Mouse (Mus musculus): ENCODE measurements around the gene Olfr1432. TPM values are rescaled to one million over a fixed set of nuclear protein-coding genes. Genes with fewer than 3 reads are reported as not detected.
"Not testable (repeated sequence)": the region's sequence is repeated elsewhere in the genome, so short reads cannot be mapped to it uniquely, and the experiment has no call there.

The Olfr1432 gene
- polyA plus RNA-seq (2014; fragmentation: Nextera tagmentation; extraction: Ambion mirVana), result not detected in 2 replicates

- not testable (repeated sequence) for H3K27me3 ChIP-seq (ENCODE audit: insufficient read depth, low read length); ATAC-seq (ENCODE audit: insufficient read depth); DNase-seq; H3K4me2 ChIP-seq; H3K9ac ChIP-seq; H3K4me3 ChIP-seq (ENCODE audit: low read depth, low read length); H3K27ac ChIP-seq (ENCODE audit: low read depth); H3K36me3 ChIP-seq (ENCODE audit: insufficient read depth); H3K4me1 ChIP-seq (ENCODE audit: insufficient read depth); H3K9me3 ChIP-seq (ENCODE audit: low read depth, low read length)
Measured at GRCm38 (mm10) chr19:12232496-12232895, at the start of gene Olfr1432. Gene Olfr1432 (minus strand): TSS chr19:12232596.

DNA sequence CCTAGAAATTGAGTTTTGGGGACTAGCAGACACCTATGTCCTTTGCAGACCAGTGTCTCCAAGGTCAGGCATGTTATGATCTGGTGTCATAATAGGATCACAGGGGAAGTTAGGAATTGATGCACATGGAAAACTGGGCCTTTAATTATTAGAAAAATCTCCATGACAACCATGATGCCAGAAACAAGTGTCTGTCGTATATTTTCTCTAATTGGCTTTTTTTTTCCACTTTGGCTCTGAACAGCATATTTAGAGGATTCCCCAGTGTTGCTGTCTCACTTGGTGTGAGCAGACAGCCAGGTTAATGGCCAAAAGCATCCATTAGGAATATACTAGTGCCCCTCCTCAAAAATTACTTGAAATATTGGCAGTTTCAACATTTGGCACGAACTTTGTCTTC is 47.2 kb upstream of the Olfr1432 start, which contains the start of gene Olfr1434:
TSS of gene Olfr1434 (plus strand) at position 301 of the 400 bp plus-strand sequence.
- H3K4me2 ChIP-seq, result no peak within 1 kb of the TSS
- no peaks in the 10 kb centered on the region for H3K9me3 ChIP-seq (ENCODE audit: low read depth, low read length)
- no peak within 1 kb of the TSS for H3K27ac ChIP-seq (ENCODE audit: low read depth)
- no peak within 1 kb of the TSS for H3K4me3 ChIP-seq (ENCODE audit: low read depth, low read length)
- H3K9ac ChIP-seq, result no peak within 1 kb of the TSS
- TF ChIP-seq CTCF (IDR thresholded peaks at IDR 0.05; ENCODE audit: low read depth), result no peak
- DNase-seq (no peak), ATAC-seq (ENCODE audit: insufficient read depth) (no peak)
- H3K27me3 ChIP-seq (ENCODE audit: insufficient read depth, low read length), result no peaks in the 10 kb centered on the region
- no peaks in the 10 kb centered on the region for H3K36me3 ChIP-seq (ENCODE audit: insufficient read depth)
- WGBS, result 56% methylated on average over 2 of the region's 2 CpGs
- no peaks in the 10 kb centered on the region for H3K4me1 ChIP-seq (ENCODE audit: insufficient read depth)

GRCm38 (mm10) chr19:12260732-12261131 is 28.3 kb upstream of the Olfr1432 start, which contains the start of gene Olfr235:
Gene Olfr235 (plus strand): TSS chr19:12261032.
- no peak for TF ChIP-seq CTCF (IDR thresholded peaks at IDR 0.05; ENCODE audit: low read depth)
- Histone ChIP-seq H3K4me2 (no peak within 1 kb of the TSS), H3K36me3 (ENCODE audit: insufficient read depth) (no peaks in the 10 kb centered on the region), H3K27ac (ENCODE audit: low read depth) (no peak within 1 kb of the TSS), H3K27me3 (ENCODE audit: insufficient read depth, low read length) (no peaks in the 10 kb centered on the region), H3K4me3 (ENCODE audit: low read depth, low read length) (no peak within 1 kb of the TSS), H3K9me3 (ENCODE audit: low read depth, low read length) (no peaks in the 10 kb centered on the region), H3K4me1 (ENCODE audit: insufficient read depth) (no peaks in the 10 kb centered on the region), H3K9ac (no peak within 1 kb of the TSS)
- WGBS, result 55% methylated on average over 1 of the region's 1 CpGs
- DNase-seq (no peak), ATAC-seq (ENCODE audit: insufficient read depth) (no peak)

GRCm38 (mm10) chr19:12241559-12241958 is 9.2 kb upstream of the Olfr1432 start, which contains the start of gene Olfr262:
Gene Olfr262 (minus strand): TSS chr19:12241659.
- 63% methylated on average over 1 of the region's 1 CpGs for WGBS

DNA sequence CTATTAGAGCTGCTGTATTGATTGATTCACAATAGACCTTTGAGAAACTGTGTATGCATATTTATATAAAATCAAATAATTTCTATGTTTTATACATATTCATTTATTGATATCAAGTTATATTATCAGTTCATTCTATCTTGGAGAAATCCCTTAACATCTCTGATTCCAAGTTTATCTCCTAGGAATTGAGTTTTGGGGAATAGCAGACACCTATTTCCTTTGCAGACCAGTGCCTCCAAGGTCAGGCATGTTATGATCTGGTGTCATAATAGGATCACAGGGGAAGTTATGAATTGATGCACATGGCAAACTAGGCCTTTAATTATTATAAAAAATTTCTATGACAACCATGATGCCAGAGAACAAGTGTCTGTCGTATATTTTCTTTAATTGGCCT is 32.1 kb downstream of the Olfr1432 start, which contains the start of gene Olfr1431:
TSS of gene Olfr1431 (plus strand) at position 301 of the 400 bp plus-strand sequence.
- no peaks in the 10 kb centered on the region for H3K9me3 ChIP-seq (ENCODE audit: low read depth, low read length)
- WGBS, result 62% methylated on average over 1 of the region's 1 CpGs
- H3K27ac ChIP-seq (ENCODE audit: low read depth), result no peak within 1 kb of the TSS
- H3K4me1 ChIP-seq (ENCODE audit: insufficient read depth), result no peaks in the 10 kb centered on the region
- no peak within 1 kb of the TSS for H3K4me2 ChIP-seq
- H3K4me3 ChIP-seq (ENCODE audit: low read depth, low read length), result no peak within 1 kb of the TSS
- H3K36me3 ChIP-seq (ENCODE audit: insufficient read depth), result no peaks in the 10 kb centered on the region
- ATAC-seq (ENCODE audit: insufficient read depth), result no peak
- no peak within 1 kb of the TSS for H3K9ac ChIP-seq
- no peaks in the 10 kb centered on the region for H3K27me3 ChIP-seq (ENCODE audit: insufficient read depth, low read length)
- TF ChIP-seq CTCF (IDR thresholded peaks at IDR 0.05; ENCODE audit: low read depth), result no peak
- DNase-seq, result no peak

More at GRCm38 (mm10) chr19:12241559-12241958, 9.2 kb upstream of the Olfr1432 start, which contains the start of gene Olfr262:
- H3K4me2 ChIP-seq, result no peak within 1 kb of the TSS
- TF ChIP-seq CTCF (IDR thresholded peaks at IDR 0.05; ENCODE audit: low read depth), result no peak
- no peaks in the 10 kb centered on the region for H3K27me3 ChIP-seq (ENCODE audit: insufficient read depth, low read length)
- no peaks in the 10 kb centered on the region for H3K4me1 ChIP-seq (ENCODE audit: insufficient read depth)
- H3K4me3 ChIP-seq (ENCODE audit: low read depth, low read length), result no peak within 1 kb of the TSS
- H3K36me3 ChIP-seq (ENCODE audit: insufficient read depth), result no peaks in the 10 kb centered on the region
- H3K9ac ChIP-seq, result no peak within 1 kb of the TSS
- no peak within 1 kb of the TSS for H3K27ac ChIP-seq (ENCODE audit: low read depth)
- DNase-seq, result no peak
- no peak for ATAC-seq (ENCODE audit: insufficient read depth)
- no peaks in the 10 kb centered on the region for H3K9me3 ChIP-seq (ENCODE audit: low read depth, low read length)

DNA sequence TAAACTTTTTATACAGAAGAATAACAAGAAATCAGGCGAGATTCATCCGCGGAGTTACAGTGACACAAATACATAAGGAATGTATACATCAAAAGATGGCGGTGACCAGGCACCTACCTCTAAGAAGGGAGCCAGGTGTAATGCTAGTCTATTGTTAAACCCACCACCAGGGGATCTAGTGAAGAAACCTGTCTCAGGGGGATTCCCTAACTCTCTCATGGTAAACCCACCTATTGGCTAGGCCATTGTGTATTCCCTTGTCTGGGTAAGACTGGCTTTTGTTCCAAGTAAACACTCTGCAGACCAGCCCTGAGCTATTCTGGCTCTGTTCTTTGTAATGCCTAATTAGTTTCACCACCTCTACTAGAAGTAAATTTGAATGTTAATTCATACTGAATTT is 33.3 kb downstream of the Olfr1432 start:
- not testable (repeated sequence) for H3K4me3 ChIP-seq (ENCODE audit: low read depth, low read length); DNase-seq; H3K9ac ChIP-seq; ATAC-seq (ENCODE audit: insufficient read depth); H3K4me2 ChIP-seq; H3K36me3 ChIP-seq (ENCODE audit: insufficient read depth); H3K27me3 ChIP-seq (ENCODE audit: insufficient read depth, low read length); H3K27ac ChIP-seq (ENCODE audit: low read depth); H3K4me1 ChIP-seq (ENCODE audit: insufficient read depth); H3K9me3 ChIP-seq (ENCODE audit: low read depth, low read length)
- WGBS, result 84% methylated on average over 4 of the region's 4 CpGs

Other genes with a start within 250 kb of the Olfr1432 start
- not detected in 2 replicates for gene Olfr1423, start 191.3 kb downstream of the Olfr1432 start, polyA plus RNA-seq (2014; fragmentation: Nextera tagmentation; extraction: Ambion mirVana)
- gene Olfr1424, start 169.9 kb downstream of the Olfr1432 start, polyA plus RNA-seq (2014; fragmentation: Nextera tagmentation; extraction: Ambion mirVana), result not detected in 2 replicates
- gene Olfr1425, start 154.9 kb downstream of the Olfr1432 start, polyA plus RNA-seq (2014; fragmentation: Nextera tagmentation; extraction: Ambion mirVana), result not detected in 2 replicates
- gene Olfr1426, start 140.6 kb downstream of the Olfr1432 start, polyA plus RNA-seq (2014; fragmentation: Nextera tagmentation; extraction: Ambion mirVana), result not detected in 2 replicates
- not detected in 2 replicates for gene Olfr1427, start 129.3 kb downstream of the Olfr1432 start, polyA plus RNA-seq (2014; fragmentation: Nextera tagmentation; extraction: Ambion mirVana)
- not detected in 2 replicates for gene Olfr1428, start 116.7 kb downstream of the Olfr1432 start, polyA plus RNA-seq (2014; fragmentation: Nextera tagmentation; extraction: Ambion mirVana)
- not detected in 2 replicates for gene Olfr76, start 109.4 kb downstream of the Olfr1432 start, polyA plus RNA-seq (2014; fragmentation: Nextera tagmentation; extraction: Ambion mirVana)
- gene Olfr1555-ps1, start 62.5 kb downstream of the Olfr1432 start, polyA plus RNA-seq (2014; fragmentation: Nextera tagmentation; extraction: Ambion mirVana), result not detected in 2 replicates
- gene Olfr1431, start 32.0 kb downstream of the Olfr1432 start, polyA plus RNA-seq (2014; fragmentation: Nextera tagmentation; extraction: Ambion mirVana), result not detected in 2 replicates
- gene Olfr262, start 9.1 kb upstream of the Olfr1432 start, polyA plus RNA-seq (2014; fragmentation: Nextera tagmentation; extraction: Ambion mirVana), result not detected in 2 replicates
- gene Olfr235, start 28.4 kb upstream of the Olfr1432 start, polyA plus RNA-seq (2014; fragmentation: Nextera tagmentation; extraction: Ambion mirVana), result not detected in 2 replicates
- not detected in 2 replicates for gene Olfr1434, start 47.3 kb upstream of the Olfr1432 start, polyA plus RNA-seq (2014; fragmentation: Nextera tagmentation; extraction: Ambion mirVana)
- gene Olfr1436, start 66.5 kb upstream of the Olfr1432 start, polyA plus RNA-seq (2014; fragmentation: Nextera tagmentation; extraction: Ambion mirVana), result not detected in 2 replicates
- not detected in 2 replicates for gene Olfr1437, start 92.5 kb upstream of the Olfr1432 start, polyA plus RNA-seq (2014; fragmentation: Nextera tagmentation; extraction: Ambion mirVana)
- gene Olfr1438-ps1, start 103.3 kb upstream of the Olfr1432 start, polyA plus RNA-seq (2014; fragmentation: Nextera tagmentation; extraction: Ambion mirVana), result not detected in 2 replicates
- gene Olfr1440, start 154.7 kb upstream of the Olfr1432 start, polyA plus RNA-seq (2014; fragmentation: Nextera tagmentation; extraction: Ambion mirVana), result not detected in 2 replicates
- gene Olfr1441, start 184.8 kb upstream of the Olfr1432 start, polyA plus RNA-seq (2014; fragmentation: Nextera tagmentation; extraction: Ambion mirVana), result not detected in 2 replicates
- not detected in 2 replicates for gene Pfpl, start 195.3 kb upstream of the Olfr1432 start, polyA plus RNA-seq (2014; fragmentation: Nextera tagmentation; extraction: Ambion mirVana)
- gene Mpeg1, start 228.2 kb upstream of the Olfr1432 start, polyA plus RNA-seq (2014; fragmentation: Nextera tagmentation; extraction: Ambion mirVana), result 0.63 and 0.76 TPM in 2 replicates